Mouse (Mus musculus) embryo, embryonic 9.5 days (tissue): ENCODE measurements around the gene Coq9.
"Not testable (repeated sequence)": the region's sequence is repeated elsewhere in the genome, so short reads cannot be mapped to it uniquely, and the experiment has no call there.

Experiments used
- DNase-seq: peaks from one replicate; pipeline ENCODE4 v3.0.0-alpha.2; 2017; ENCODE audit errors: extremely low spot score

Gene Coq9

GRCm38 (mm10) chr8:94822637-94823560 is 15.2 kb upstream of the Coq9 start:
- peak; percentile 59 for DNase-seq

GRCm38 (mm10) chr8:94825170-94825569 is 13.0 kb upstream of the Coq9 start:
- DNase-seq = no peak

GRCm38 (mm10) chr8:94826210-94826609 is 11.9 kb upstream of the Coq9 start:
- DNase-seq = no peak

GRCm38 (mm10) chr8:94828284-94828683 is 9.8 kb upstream of the Coq9 start:
- no peak for DNase-seq

- not testable (repeated sequence) for DNase-seq
Observed at GRCm38 (mm10) chr8:94833901-94834405, 4.2 kb upstream of the Coq9 start.

GRCm38 (mm10) chr8:94835751-94836150 is 2.4 kb upstream of the Coq9 start:
- not testable (repeated sequence) for DNase-seq

GRCm38 (mm10) chr8:94836456-94837240 is 1.5 kb upstream of the Coq9 start:
- DNase-seq = no peak

- no peak for DNase-seq
Observed at GRCm38 (mm10) chr8:94838600-94838999, 479 bp downstream of the Coq9 start.

GRCm38 (mm10) chr8:94841183-94841582 is 3.1 kb downstream of the Coq9 start:
- no peak for DNase-seq

GRCm38 (mm10) chr8:94850049-94850448 is 11.9 kb downstream of the Coq9 start:
- no peak for DNase-seq

- DNase-seq = not testable (repeated sequence)
Observed at GRCm38 (mm10) chr8:94854761-94855160, 16.6 kb downstream of the Coq9 start.

GRCm38 (mm10) chr8:94857011-94857345 is 18.9 kb downstream of the Coq9 start:
- no peak for DNase-seq

GRCm38 (mm10) chr8:94857346-94858173 is 19.4 kb downstream of the Coq9 start, which contains the start of gene Polr2c:
Gene Polr2c, plus strand, starts transcription at chr8:94857450.
- DNase-seq = peak; percentile 92

- peak; percentile 56 for DNase-seq
Observed at GRCm38 (mm10) chr8:94861352-94861910, 23.3 kb downstream of the Coq9 start.

GRCm38 (mm10) chr8:94862487-94863220 is 24.5 kb downstream of the Coq9 start:
- DNase-seq = no peak

GRCm38 (mm10) chr8:94863897-94864673 is 26.0 kb downstream of the Coq9 start:
- no peak for DNase-seq

GRCm38 (mm10) chr8:94865292-94865691 is 27.2 kb downstream of the Coq9 start:
- no peak for DNase-seq

GRCm38 (mm10) chr8:94866921-94867320 is 28.8 kb downstream of the Coq9 start:
- no peak for DNase-seq

GRCm38 (mm10) chr8:94869146-94869545 is 31.0 kb downstream of the Coq9 start:
- DNase-seq = no peak

GRCm38 (mm10) chr8:94870003-94870402 is 31.9 kb downstream of the Coq9 start:
- no peak for DNase-seq
